Mouse (Mus musculus) heart, adult 2 months (tissue): Measurements from ENCODE around the gene Camta1. TPM values are rescaled to one million over a fixed set of nuclear protein-coding genes. Genes with fewer than 3 reads are reported as not detected.

ENCODE experiments used
- DNase-seq, 2 experiments: peaks; one replicate each; pipeline ENCODE4 v3.0.0; 2021
- H3K27ac ChIP-seq: fragments of 200-600 bp; 2 replicates; pipeline ENCODE4 v1.8.1; 2022
- H3K27me3 ChIP-seq: fragments of 200-500 bp; 2 replicates; pipeline ENCODE4 v1.6.1; 2012; ENCODE audit warnings: mild to moderate bottlenecking, low read length, inconsistent platforms, mixed read lengths; ENCODE audit not compliant: control insufficient read depth, insufficient read depth
- H3K36me3 ChIP-seq: fragments of 200-500 bp; 2 replicates; pipeline ENCODE4 v1.6.1; 2012; ENCODE audit warnings: low read length, inconsistent platforms; ENCODE audit not compliant: control insufficient read depth, insufficient read depth
- H3K4me1 ChIP-seq: fragments of 200-500 bp; 2 replicates; pipeline ENCODE4 v1.6.1; 2011; ENCODE audit warnings: low read length; ENCODE audit not compliant: control insufficient read depth, insufficient read depth
- H3K4me3 ChIP-seq: fragments of 200-600 bp; 2 replicates; pipeline ENCODE4 v1.8.1; 2022
- H3K79me2 ChIP-seq: fragments of 200-500 bp; replicated peaks from 2 replicates; pipeline ENCODE4 v1.6.1; 2012; ENCODE audit warnings: mild to moderate bottlenecking, inconsistent platforms, low read length, moderate library complexity, mixed read lengths; ENCODE audit not compliant: control insufficient read depth, insufficient read depth
- H3K9ac ChIP-seq: fragments of 200-500 bp; 2 replicates; pipeline ENCODE4 v1.6.1; 2012; ENCODE audit warnings: low read depth, mild to moderate bottlenecking, control low read depth, inconsistent platforms, low read length, mixed read lengths
- CTCF ChIP-seq: fragments of 200-600 bp; IDR thresholded peaks from 2 replicates; pipeline ENCODE4 v1.8.1; 2022; ENCODE audit warnings: antibody characterized with exemption, mild to moderate bottlenecking, moderate library complexity
- EP300 ChIP-seq: fragments of 200-500 bp; IDR thresholded peaks from 2 replicates; pipeline ENCODE4 v1.6.1; 2011; ENCODE audit warnings: low read depth, low read length, control low read depth; ENCODE audit not compliant: insufficient read depth
- POLR2A ChIP-seq: fragments of 200-500 bp; IDR thresholded peaks from 2 replicates; pipeline ENCODE4 v1.6.1; 2011; ENCODE audit warnings: mild to moderate bottlenecking, low read depth, low read length, control low read depth; ENCODE audit not compliant: insufficient read depth
- WGBS: fragments of 180-500 bp; shearing (Covaris S2); methylation state at CpG from one replicate; pipeline ENCODE4 v1.1.7; 2018; 5-methylcytosine and 5-hydroxymethylcytosine counted together
- intact Hi-C: fragments of 180-260 bp; cut with DNase I; formaldehyde crosslinking; loops from one replicate; pipeline ENCODE4 v1.15.1; 2025
- polyA plus RNA-seq: library from polyadenylated mRNA; depleted of rRNA; stranded (reverse); fragments of >200 nt; gene quantifications from 2 replicates; pipeline ENCODE4 v1.2.3, GENCODE M21; 2012
- total RNA-seq, 2 experiments: library from RNA; stranded (reverse); gene quantifications; 2 replicates each; pipeline ENCODE4 v1.2.3; 2021

Gene Camta1
- total and polyA plus RNA-seq, 3 experiments = 39.4 to 234 (median 208) TPM

- Histone ChIP-seq H3K9ac (no peak overlapping the region), H3K27me3 (no peaks in the 10 kb centered on the region), H3K36me3 (no peaks in the 10 kb centered on the region), H3K79me2 (no peaks in the 10 kb centered on the region), H3K27ac (no peak overlapping the region), H3K4me1 (no peaks in the 10 kb centered on the region), H3K4me3 (no peak overlapping the region)
- 18% methylated on average over 8 of the region's 8 CpGs for WGBS
- intact Hi-C loops = loop anchor here (1.0 to 5.0 kb wide), 3 partner anchors 29 to 244 kb away; no protein-coding TSS in a partner anchor
- TF ChIP-seq POLR2A (no peak), EP300 (0 out of 2 replicates have a peak, but pooled peaks have one; percentile 13), CTCF (peak; percentile 87)
- peak; percentile 44 to 64 for DNase-seq
These were observed 251.4 kb downstream of the Camta1 start for GRCm38 (mm10) chr4:151610266-151610665.

DNA sequence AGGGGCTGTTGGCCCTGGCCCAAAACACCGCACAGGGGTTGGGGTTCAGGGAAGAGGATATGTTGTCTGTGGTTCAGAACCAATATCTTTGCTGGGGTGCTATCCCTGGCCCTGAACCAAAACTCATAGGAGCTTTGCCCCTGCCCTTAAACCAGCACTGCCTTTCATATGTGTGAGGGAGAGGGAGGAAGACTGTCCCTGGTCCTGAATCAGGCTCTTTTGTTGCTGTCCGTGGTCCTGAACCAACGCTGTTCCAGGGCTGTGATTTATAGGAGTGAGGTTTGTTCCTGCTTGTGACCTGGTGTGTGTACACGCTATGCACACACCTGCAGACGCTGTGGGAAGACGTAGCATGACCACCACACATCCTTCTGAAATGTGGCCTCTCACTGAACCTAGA lies 256.8 kb downstream of the Camta1 start:
- H3K27me3 ChIP-seq = no peaks in the 10 kb centered on the region
- intact Hi-C loops = loop anchor here (10.0 kb wide), 1 partner anchor 120 kb away; no protein-coding TSS in a partner anchor
- no peak overlapping the region for H3K4me3 ChIP-seq
- TF ChIP-seq EP300 (no peak), CTCF (no peak), POLR2A (no peak)
- no peaks in the 10 kb centered on the region for H3K79me2 ChIP-seq
- H3K27ac ChIP-seq = no peak overlapping the region
- H3K9ac ChIP-seq = no peak overlapping the region
- no peaks in the 10 kb centered on the region for H3K36me3 ChIP-seq
- DNase-seq = peak; percentile 22 to 63
- 31% methylated on average over 6 of the region's 6 CpGs for WGBS
- H3K4me1 ChIP-seq = no peaks in the 10 kb centered on the region

DNA sequence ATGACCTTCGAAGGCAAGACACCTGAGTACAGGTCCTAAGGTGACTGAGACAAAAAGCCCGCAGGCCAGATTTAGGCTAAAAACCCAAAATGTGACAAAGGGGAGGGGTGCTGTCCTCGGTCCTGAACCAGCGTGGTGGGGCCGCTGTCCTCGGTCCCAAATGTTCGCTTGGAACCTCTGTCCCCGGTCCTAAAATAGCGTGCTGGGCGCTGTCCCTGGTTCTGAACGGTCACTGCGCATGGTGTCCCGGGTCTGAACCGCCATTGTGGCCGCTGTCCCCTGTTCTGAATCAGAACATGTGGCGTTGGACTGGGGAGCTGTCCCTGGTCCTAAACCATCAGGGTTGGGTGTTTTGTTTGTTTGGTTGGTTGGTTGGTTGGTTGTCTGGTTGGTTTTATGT lies 257.2 kb downstream of the Camta1 start:
- H3K9ac ChIP-seq = no peak overlapping the region
- H3K4me3 ChIP-seq = no peak overlapping the region
- no peaks in the 10 kb centered on the region for H3K36me3 ChIP-seq
- no peaks in the 10 kb centered on the region for H3K79me2 ChIP-seq
- intact Hi-C loops = loop anchor here (10.0 kb wide), 1 partner anchor 120 kb away; no protein-coding TSS in a partner anchor
- TF ChIP-seq EP300 (no peak), POLR2A (no peak), CTCF (no peak)
- H3K27ac ChIP-seq = no peak overlapping the region
- H3K27me3 ChIP-seq = no peaks in the 10 kb centered on the region
- 9% methylated on average over 16 of the region's 16 CpGs for WGBS
- H3K4me1 ChIP-seq = no peaks in the 10 kb centered on the region
- peak; percentile 72 to 83 for DNase-seq

DNA sequence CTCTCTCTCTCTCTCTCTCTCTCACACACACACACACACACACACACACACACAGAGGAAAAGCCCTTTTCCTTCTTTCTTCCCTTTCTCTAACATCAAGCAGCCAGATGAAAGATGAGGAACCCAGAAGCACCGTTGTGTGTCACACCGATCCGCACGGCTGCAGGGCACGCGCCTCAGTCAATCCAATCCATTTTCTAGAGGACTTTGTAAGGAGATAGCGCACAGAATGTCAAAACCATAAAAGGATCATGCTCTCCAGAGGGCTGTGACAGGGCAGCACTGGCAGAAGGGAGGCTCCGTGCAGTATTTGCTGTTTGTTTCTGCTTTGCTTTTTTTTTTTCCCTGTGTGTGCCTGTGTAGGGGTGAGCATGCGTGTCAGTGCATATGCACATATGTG lies 258.1 kb downstream of the Camta1 start:
- no peak for DNase-seq
- intact Hi-C loops = loop anchor here (10.0 kb wide), 1 partner anchor 119 kb away; no protein-coding TSS in a partner anchor
- WGBS = 87% methylated on average over 9 of the region's 9 CpGs

GRCm38 (mm10) chr4:151595116-151595515 lies 266.6 kb downstream of the Camta1 start:
- DNase-seq = no peak
- TF ChIP-seq CTCF (no peak), POLR2A (no peak), EP300 (no peak)
- intact Hi-C loops = no loop called here
- 45% methylated on average over 8 of the region's 8 CpGs for WGBS
- H3K36me3 ChIP-seq = no peaks in the 10 kb centered on the region
- H3K4me1 ChIP-seq = no peaks in the 10 kb centered on the region
- H3K27ac ChIP-seq = no peak overlapping the region
- H3K79me2 ChIP-seq = no peaks in the 10 kb centered on the region
- H3K4me3 ChIP-seq = no peak overlapping the region
- no peak overlapping the region for H3K9ac ChIP-seq
- no peaks in the 10 kb centered on the region for H3K27me3 ChIP-seq

More for the DNA sequence above, 258.1 kb downstream of the Camta1 start:
- Histone ChIP-seq H3K27ac (no peak overlapping the region), H3K36me3 (no peaks in the 10 kb centered on the region), H3K4me1 (no peaks in the 10 kb centered on the region), H3K4me3 (no peak overlapping the region), H3K79me2 (no peaks in the 10 kb centered on the region), H3K27me3 (no peaks in the 10 kb centered on the region), H3K9ac (no peak overlapping the region)
- no peak for TF ChIP-seq POLR2A

DNA sequence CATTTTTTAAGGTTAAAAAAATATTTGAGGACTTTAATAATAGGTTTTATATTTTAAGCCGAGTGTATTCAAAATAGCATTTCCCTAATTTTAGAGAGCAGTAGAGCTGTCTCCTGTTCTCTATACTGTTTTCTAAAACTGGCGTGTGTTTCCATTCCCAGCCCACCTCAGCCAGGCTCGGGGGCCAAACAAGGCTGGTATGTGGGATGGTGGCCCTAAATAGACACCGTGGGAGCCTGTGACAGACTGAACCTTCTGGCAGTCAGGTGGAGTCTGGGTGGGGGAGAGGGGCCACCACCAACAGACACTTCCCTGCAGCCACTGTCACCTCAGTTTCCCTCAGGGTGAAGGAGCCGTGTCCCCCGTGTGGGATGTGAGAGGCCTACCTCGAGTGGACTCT lies 268.6 kb downstream of the Camta1 start:
- H3K4me3 ChIP-seq = no peak overlapping the region
- intact Hi-C loops = no loop called here
- no peaks in the 10 kb centered on the region for H3K27me3 ChIP-seq
- DNase-seq = no peak
- no peaks in the 10 kb centered on the region for H3K79me2 ChIP-seq
- TF ChIP-seq POLR2A (no peak), EP300 (no peak), CTCF (no peak)
- H3K27ac ChIP-seq = no peak overlapping the region
- no peaks in the 10 kb centered on the region for H3K36me3 ChIP-seq
- no peaks in the 10 kb centered on the region for H3K4me1 ChIP-seq
- no peak overlapping the region for H3K9ac ChIP-seq
- WGBS = 70% methylated on average over 7 of the region's 7 CpGs
